Mouse (Mus musculus) liver, embryonic 12.5 days (tissue): ENCODE data around the gene Ckap4. TPM values are rescaled to one million over a fixed set of nuclear protein-coding genes. Genes with fewer than 3 reads are reported as not detected.
"Not testable (repeated sequence)": the region's sequence is repeated elsewhere in the genome, so short reads cannot be mapped to it uniquely, and the experiment has no call there.

ENCODE experiments used
- ATAC-seq: fragments of 200-750 bp; cut with Nextera tagmentation; 2 replicates; pipeline ENCODE4 v1.8.0; 2017; ENCODE audit warnings: moderate number of reproducible peaks, mild to moderate bottlenecking, moderate library complexity
- H3K27ac ChIP-seq: fragments of 300-500 bp; sonication (generic); 2 replicates; pipeline ENCODE4 v1.5.1; 2016; ENCODE audit warnings: mild to moderate bottlenecking
- H3K27me3 ChIP-seq: fragments of 300-500 bp; sonication (generic); replicated peaks from 2 replicates; pipeline ENCODE4 v1.6.1; 2016; ENCODE audit warnings: mild to moderate bottlenecking, moderate library complexity
- H3K36me3 ChIP-seq: fragments of 300-500 bp; sonication (generic); 2 replicates; pipeline ENCODE4 v1.6.1; 2016; ENCODE audit warnings: mild to moderate bottlenecking, moderate library complexity
- H3K4me1 ChIP-seq: fragments of 300-500 bp; sonication (generic); 2 replicates; pipeline ENCODE4 v1.6.1; 2016
- H3K4me2 ChIP-seq: fragments of 300-500 bp; sonication (generic); 2 replicates; pipeline ENCODE4 v1.6.1; 2016; ENCODE audit warnings: mild to moderate bottlenecking, moderate library complexity
- H3K4me3 ChIP-seq: fragments of 300-500 bp; sonication (generic); 2 replicates; pipeline ENCODE4 v1.5.1; 2016; ENCODE audit warnings: mild to moderate bottlenecking, moderate library complexity
- H3K9ac ChIP-seq: fragments of 300-500 bp; sonication (generic); 2 replicates; pipeline ENCODE4 v1.6.1; 2016; ENCODE audit warnings: mild to moderate bottlenecking, moderate library complexity
- H3K9me3 ChIP-seq: fragments of 300-500 bp; sonication (generic); replicated peaks from 2 replicates; pipeline ENCODE4 v1.6.1; 2016; ENCODE audit warnings: mild to moderate bottlenecking, moderate library complexity
- WGBS: fragments of 180-500 bp; shearing (Covaris S2); methylation state at CpG from one replicate; pipeline ENCODE4 v1.1.7; 2016; ENCODE audit not compliant: insufficient replicate concordance; 5-methylcytosine and 5-hydroxymethylcytosine counted together
- polyA plus RNA-seq: library from polyadenylated mRNA; unstranded; fragments of >200 nt; fragmentation: Nextera tagmentation; extraction: Ambion mirVana; gene quantifications from 2 replicates; pipeline ENCODE4 v1.2.1, GENCODE M21; 2016

Ckap4 gene
- polyA plus RNA-seq, 1 experiment from 2014 or later = 26.0 TPM

DNA sequence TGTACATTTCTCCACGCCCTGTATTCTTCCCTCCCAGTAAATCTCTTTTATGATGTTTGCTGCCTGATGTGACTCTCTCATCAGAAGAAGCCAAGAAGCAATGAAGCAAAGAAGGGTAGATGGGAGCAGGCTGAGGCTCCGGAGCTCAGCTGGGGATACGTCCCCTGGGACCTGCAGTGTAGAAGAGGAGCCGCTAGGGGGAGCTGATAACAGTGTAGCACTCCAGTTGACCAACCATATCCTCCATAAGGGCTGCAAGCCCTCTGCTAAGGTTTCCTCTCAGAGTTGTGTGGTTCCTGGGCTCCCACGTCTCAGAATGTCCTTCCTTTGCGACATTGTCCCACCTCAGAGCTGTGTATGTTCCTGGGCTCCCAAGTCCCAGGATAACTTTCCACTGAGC lies 45.5 kb downstream of the Ckap4 start:
- Histone ChIP-seq H3K4me2 (no peak overlapping the region), H3K36me3 (no peaks in the 10 kb centered on the region), H3K4me1 (peaks cover 6% of the 10 kb centered on the region; the same call in 1 of the 2 replicates), H3K27ac (no peak overlapping the region), H3K9me3 (no peaks in the 10 kb centered on the region), H3K4me3 (no peak overlapping the region), H3K27me3 (no peaks in the 10 kb centered on the region; the same call in 1 of the 2 replicates), H3K9ac (no peak overlapping the region)
- WGBS = 20% methylated on average over 6 of the region's 6 CpGs
- ATAC-seq = no peak

DNA sequence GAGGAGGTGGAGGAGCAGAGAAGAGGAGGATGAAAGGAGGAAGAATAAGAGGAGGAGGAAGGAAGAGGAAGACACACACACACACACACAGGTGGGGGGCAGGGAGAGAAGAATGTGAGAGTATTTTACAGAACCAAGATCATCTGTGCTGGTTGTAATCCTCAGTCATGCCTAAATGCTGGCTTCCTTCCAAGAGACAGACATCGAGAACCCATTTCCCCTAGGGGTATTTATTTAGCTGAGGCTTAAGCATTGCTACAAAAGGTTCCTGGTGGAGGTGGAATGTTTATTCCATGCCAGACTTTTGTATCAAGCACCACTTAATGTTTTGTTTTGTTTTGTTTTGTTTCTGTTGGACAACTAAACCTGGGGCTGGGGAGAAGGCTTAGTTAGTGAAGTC lies 49.2 kb downstream of the Ckap4 start:
- ATAC-seq = no peak
- Histone ChIP-seq H3K4me2 (no peak overlapping the region), H3K9ac (no peak overlapping the region)

DNA sequence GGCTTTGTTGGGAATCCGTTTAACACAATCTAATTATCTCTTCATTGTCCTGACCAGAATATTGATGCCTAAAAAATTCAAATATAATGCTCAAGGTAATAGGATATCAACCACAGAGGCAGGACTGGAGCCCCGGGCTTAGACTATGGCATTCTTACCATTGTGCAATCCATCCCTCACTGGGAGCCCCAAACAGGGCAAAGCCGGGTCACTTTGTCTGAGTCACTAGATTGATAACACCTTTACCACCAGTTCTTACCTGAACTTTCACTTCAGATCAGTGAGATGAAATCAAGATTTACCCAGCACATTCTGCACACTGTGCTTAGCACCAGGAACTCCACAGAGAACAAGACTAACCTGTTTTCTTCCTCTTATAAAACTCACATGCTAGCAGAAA lies 50.3 kb downstream of the Ckap4 start:
- Histone ChIP-seq H3K4me2 (no peak overlapping the region), H3K4me3 (no peak overlapping the region), H3K4me1 (no peaks in the 10 kb centered on the region), H3K36me3 (no peaks in the 10 kb centered on the region), H3K27me3 (no peaks in the 10 kb centered on the region), H3K27ac (no peak overlapping the region), H3K9ac (no peak overlapping the region), H3K9me3 (no peaks in the 10 kb centered on the region)
- 45% methylated on average over 3 of the region's 3 CpGs for WGBS
- ATAC-seq = no peak

More for the DNA sequence above, 49.2 kb downstream of the Ckap4 start:
- Histone ChIP-seq H3K4me3 (no peak overlapping the region), H3K9me3 (no peaks in the 10 kb centered on the region), H3K27ac (no peak overlapping the region), H3K4me1 (no peaks in the 10 kb centered on the region), H3K36me3 (no peaks in the 10 kb centered on the region), H3K27me3 (no peaks in the 10 kb centered on the region)
- WGBS = 53% methylated on average over 1 of the region's 1 CpGs

DNA sequence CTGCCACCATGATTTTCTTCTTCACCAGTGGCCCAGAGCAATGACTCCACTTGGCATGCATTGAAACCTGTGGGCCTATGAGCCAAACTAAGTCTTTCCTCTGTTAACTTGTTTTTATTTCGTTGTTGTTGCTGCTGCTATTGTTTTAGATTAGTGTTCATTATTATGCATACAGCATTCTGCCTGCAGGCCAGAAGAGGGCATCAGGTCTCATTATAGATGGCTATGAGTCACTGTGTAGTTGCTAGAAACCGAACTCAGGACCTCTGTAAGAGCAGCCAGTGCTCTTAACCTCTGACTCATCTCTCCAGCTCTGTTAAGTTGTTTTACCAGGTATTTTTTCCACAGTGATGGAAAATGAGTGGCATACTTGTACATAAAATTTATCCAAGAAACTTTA lies 50.8 kb downstream of the Ckap4 start:
- no peaks in the 10 kb centered on the region for H3K9me3 ChIP-seq
- H3K4me3 ChIP-seq = no peak overlapping the region
- no peak overlapping the region for H3K4me2 ChIP-seq
- H3K4me1 ChIP-seq = peaks cover 3% of the 10 kb centered on the region; the same call in 1 of the 2 replicates
- H3K36me3 ChIP-seq = no peaks in the 10 kb centered on the region
- no peaks in the 10 kb centered on the region for H3K27me3 ChIP-seq
- WGBS = 60% methylated on average over 2 of the region's 2 CpGs
- ATAC-seq = no peak
- H3K9ac ChIP-seq = no peak overlapping the region
- H3K27ac ChIP-seq = no peak overlapping the region

DNA sequence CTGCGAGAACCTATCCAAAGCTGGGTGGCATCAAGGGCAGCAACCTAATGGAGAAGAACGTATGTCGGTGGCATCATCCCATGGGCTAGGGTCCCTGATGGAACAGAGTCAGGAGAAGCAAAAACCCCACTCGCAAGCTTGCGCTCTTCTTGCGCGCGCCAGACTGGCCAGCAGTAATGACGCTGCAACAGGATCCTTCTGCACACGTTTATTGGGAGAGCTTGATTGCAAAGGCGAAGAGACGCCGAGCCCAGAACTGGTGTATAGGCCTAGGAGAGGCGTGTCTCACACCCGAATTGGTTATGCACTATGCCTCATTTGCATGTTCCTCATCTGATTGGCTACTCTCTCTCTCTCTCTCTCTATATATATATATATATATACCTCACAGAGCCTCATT lies 51.4 kb downstream of the Ckap4 start:
- ATAC-seq, H3K9ac ChIP-seq, H3K9me3 ChIP-seq, H3K27ac ChIP-seq, H3K4me1 ChIP-seq, H3K27me3 ChIP-seq, H3K4me2 ChIP-seq, H3K36me3 ChIP-seq, H3K4me3 ChIP-seq: not testable (repeated sequence)
- WGBS = 84% methylated on average over 15 of the region's 15 CpGs

DNA sequence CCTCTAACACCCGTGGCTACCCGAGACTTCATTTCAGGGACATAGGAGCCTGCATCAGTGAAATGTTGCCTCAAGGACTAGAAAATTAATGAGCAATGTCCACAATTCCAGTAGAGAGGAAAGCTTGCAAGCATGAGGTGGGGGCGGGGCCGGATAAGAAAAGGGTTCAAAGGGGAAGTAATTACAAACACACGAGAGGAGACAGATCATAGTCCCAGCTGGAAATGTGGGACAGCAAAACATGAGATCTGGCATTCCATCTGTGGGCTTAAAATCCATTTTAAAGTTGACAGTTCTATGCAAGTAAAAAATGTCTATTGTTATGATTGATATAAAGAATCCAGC lies 52.6 kb downstream of the Ckap4 start:
- Histone ChIP-seq H3K4me3 (no peak overlapping the region), H3K27ac (no peak overlapping the region), H3K4me2 (no peak overlapping the region), H3K9me3 (no peaks in the 10 kb centered on the region), H3K27me3 (no peaks in the 10 kb centered on the region), H3K9ac (no peak overlapping the region), H3K36me3 (no peaks in the 10 kb centered on the region), H3K4me1 (peaks cover 9% of the 10 kb centered on the region)
- 47% methylated on average over 5 of the region's 5 CpGs for WGBS
- ATAC-seq = no peak

DNA sequence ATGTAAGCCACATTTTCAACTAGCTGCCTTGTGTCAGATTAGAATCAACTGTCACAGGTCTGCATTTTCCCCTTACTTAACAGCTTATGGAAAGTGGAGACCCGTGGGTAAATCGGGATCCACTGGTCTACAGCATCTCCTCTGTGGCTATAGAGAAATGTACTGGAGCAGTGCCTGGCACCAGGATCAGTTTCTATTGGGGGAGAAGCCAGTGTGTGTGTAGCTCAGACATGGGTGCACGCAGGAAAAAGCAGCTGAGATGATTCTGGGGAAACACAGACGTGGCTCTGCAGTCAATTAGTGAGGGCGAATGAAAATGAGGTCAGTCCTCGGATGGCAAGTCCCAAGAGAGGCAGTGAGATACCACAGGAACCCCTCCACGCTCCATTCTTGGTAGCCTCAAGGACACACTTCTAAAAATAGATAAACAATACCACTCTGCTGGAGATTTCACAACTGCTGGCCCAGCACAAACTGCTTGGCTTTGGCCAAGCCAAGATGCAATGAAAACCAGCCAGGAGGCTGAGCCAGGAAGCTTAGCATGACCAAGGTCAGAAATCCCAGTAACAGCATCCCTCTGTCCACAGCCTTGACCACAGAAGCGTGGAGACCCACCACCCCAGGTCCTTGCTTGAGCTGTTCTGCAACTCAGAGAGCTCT lies 53.1 kb downstream of the Ckap4 start:
- ATAC-seq = no peak
- Histone ChIP-seq H3K9ac (no peak overlapping the region), H3K36me3 (no peaks in the 10 kb centered on the region), H3K9me3 (no peaks in the 10 kb centered on the region), H3K27me3 (no peaks in the 10 kb centered on the region), H3K4me2 (no peak overlapping the region), H3K27ac (no peak overlapping the region), H3K4me1 (peaks cover 9% of the 10 kb centered on the region), H3K4me3 (no peak overlapping the region)
- 37% methylated on average over 8 of the region's 8 CpGs for WGBS

DNA sequence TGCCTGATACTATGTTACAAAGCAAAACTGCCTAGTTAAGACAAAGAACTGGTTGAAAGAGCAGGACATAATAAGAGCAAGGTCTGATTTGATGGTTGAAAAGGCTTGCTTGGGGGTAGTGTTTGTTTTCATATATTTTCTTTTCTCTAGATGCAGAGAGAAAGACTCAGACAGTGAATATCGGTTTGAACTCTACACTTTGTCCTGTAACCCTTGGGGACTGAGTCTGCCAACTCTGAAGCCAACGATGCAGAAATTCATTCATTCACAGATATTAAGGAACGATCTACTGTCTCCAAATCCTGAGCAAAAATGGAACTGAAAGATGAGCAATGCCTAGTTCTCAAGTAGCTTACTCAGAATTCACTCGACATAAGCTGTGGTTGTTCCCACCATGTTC lies 53.7 kb downstream of the Ckap4 start:
- H3K4me3 ChIP-seq = no peak overlapping the region
- peaks cover 9% of the 10 kb centered on the region for H3K4me1 ChIP-seq
- no peaks in the 10 kb centered on the region for H3K27me3 ChIP-seq
- no peaks in the 10 kb centered on the region for H3K9me3 ChIP-seq
- no peak overlapping the region for H3K27ac ChIP-seq
- H3K4me2 ChIP-seq = no peak overlapping the region
- no peaks in the 10 kb centered on the region for H3K36me3 ChIP-seq
- WGBS = 72% methylated on average over 4 of the region's 4 CpGs
- H3K9ac ChIP-seq = no peak overlapping the region
- no peak for ATAC-seq

DNA sequence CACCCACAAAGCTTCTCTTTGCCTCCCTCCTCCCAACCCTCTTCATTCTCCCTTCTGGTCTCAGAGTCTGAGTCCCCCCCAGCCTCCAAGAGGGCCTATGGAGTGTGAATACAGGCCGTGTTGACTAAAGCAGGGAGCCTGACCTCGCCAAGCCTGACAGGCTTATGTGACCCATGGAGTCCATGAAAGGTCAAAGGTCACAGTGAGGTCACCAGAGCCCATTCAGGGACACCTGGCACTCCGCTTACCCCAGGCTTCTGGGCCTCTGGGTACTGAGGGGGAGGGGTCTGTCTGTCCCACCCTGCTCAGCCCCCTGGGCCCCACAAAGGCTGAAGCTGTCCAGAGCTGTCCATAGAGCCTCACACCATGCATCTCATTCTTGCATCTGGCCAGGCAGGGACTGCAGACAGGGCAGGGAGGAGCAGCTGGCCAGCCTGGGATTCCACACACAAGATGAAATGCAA lies 56.2 kb downstream of the Ckap4 start:
- no peak overlapping the region for H3K4me3 ChIP-seq
- H3K36me3 ChIP-seq = no peaks in the 10 kb centered on the region
- WGBS = 31% methylated on average over 3 of the region's 3 CpGs
- no peaks in the 10 kb centered on the region for H3K27me3 ChIP-seq
- no peak overlapping the region for H3K9ac ChIP-seq
- H3K4me1 ChIP-seq = peaks cover 9% of the 10 kb centered on the region
- no peaks in the 10 kb centered on the region for H3K9me3 ChIP-seq
- H3K27ac ChIP-seq = no peak overlapping the region
- ATAC-seq = peak; percentile 63
- H3K4me2 ChIP-seq = no peak overlapping the region

DNA sequence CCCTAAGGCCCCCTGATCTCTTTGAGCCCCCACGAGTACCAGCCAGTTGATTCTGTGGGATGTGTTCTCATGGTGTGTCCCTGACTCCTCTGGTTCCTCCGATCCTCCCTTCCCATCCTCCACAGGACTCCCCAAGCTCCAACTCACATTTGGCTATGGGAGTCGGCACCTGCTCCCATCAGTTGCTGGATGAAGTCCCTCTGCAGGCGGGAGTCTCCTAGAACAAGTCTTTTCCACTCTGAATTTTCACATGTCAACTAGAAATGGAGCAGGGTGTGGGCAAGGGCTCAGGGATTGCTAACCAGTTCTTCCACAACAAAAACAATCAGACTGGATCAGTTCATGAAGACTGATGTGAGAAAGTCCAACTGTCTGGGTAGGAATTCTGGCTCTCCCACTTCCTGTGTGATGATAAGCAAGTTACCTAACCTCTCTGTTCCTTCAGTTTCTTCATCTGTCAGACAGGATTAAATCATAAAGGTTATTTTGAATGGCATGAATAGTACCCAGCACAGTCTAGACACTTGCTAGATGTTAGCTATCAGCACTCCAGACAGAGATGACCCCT lies 56.7 kb downstream of the Ckap4 start:
- WGBS = 65% methylated on average over 4 of the region's 4 CpGs

More for the DNA sequence above, 56.7 kb downstream of the Ckap4 start:
- Histone ChIP-seq H3K4me2 (no peak overlapping the region), H3K27me3 (no peaks in the 10 kb centered on the region), H3K9me3 (no peaks in the 10 kb centered on the region), H3K4me1 (peaks cover 9% of the 10 kb centered on the region), H3K27ac (no peak overlapping the region), H3K4me3 (no peak overlapping the region), H3K36me3 (no peaks in the 10 kb centered on the region), H3K9ac (no peak overlapping the region)
- no peak for ATAC-seq
